Mouse (Mus musculus) liver, embryonic 16.5 days (tissue): ENCODE results near the gene Rab15. TPM values are rescaled to one million over a fixed set of nuclear protein-coding genes. Genes with fewer than 3 reads are reported as not detected.

Source experiments
- ATAC-seq: fragments of 200-750 bp; cut with Nextera tagmentation; 2 replicates; pipeline ENCODE4 v1.8.0; 2017; ENCODE audit warnings: low read depth, mild to moderate bottlenecking, moderate number of reproducible peaks, moderate library complexity
- H3K27ac ChIP-seq: fragments of 300-500 bp; sonication (generic); 2 replicates; pipeline ENCODE4 v1.5.1; 2014; ENCODE audit warnings: mild to moderate bottlenecking, low read length
- H3K27me3 ChIP-seq: fragments of 300-500 bp; sonication (generic); 2 replicates; pipeline ENCODE4 v1.6.1; 2014; ENCODE audit warnings: low read depth, low read length, mixed read lengths; ENCODE audit not compliant: control insufficient read depth, insufficient read depth
- H3K36me3 ChIP-seq: fragments of 300-500 bp; sonication (generic); 2 replicates; pipeline ENCODE4 v1.6.1; 2014; ENCODE audit warnings: mild to moderate bottlenecking; ENCODE audit not compliant: control insufficient read depth, insufficient read depth
- H3K4me1 ChIP-seq: fragments of 300-500 bp; sonication (generic); 2 replicates; pipeline ENCODE4 v1.6.1; 2014; ENCODE audit warnings: low read depth, low read length, mixed read lengths; ENCODE audit not compliant: control insufficient read depth
- H3K4me2 ChIP-seq: fragments of 300-500 bp; sonication (generic); 2 replicates; pipeline ENCODE4 v1.6.1; 2014; ENCODE audit warnings: low read depth, low read length, mixed read lengths
- H3K4me3 ChIP-seq: fragments of 300-500 bp; sonication (generic); 2 replicates; pipeline ENCODE4 v1.5.1; 2014; ENCODE audit warnings: low read depth, mild to moderate bottlenecking, low read length
- H3K9ac ChIP-seq: fragments of 300-500 bp; sonication (generic); 2 replicates; pipeline ENCODE4 v1.6.1; 2014; ENCODE audit warnings: low read depth, low read length
- H3K9me3 ChIP-seq: fragments of 300-500 bp; sonication (generic); replicated peaks from 2 replicates; pipeline ENCODE4 v1.6.1; 2016; ENCODE audit warnings: low read length; ENCODE audit not compliant: control insufficient read depth
- WGBS: fragments of 180-500 bp; shearing (Covaris S2); extraction: QIAGEN DNeasy Blood & Tissue Kit; methylation state at CpG from one replicate; pipeline ENCODE4 v1.1.7; 2014; ENCODE audit not compliant: insufficient replicate concordance; 5-methylcytosine and 5-hydroxymethylcytosine counted together
- polyA plus RNA-seq: library from polyadenylated mRNA; unstranded; fragments of >200 nt; fragmentation: Nextera tagmentation; extraction: Ambion mirVana; gene quantifications from 2 replicates; pipeline ENCODE4 v1.2.1, GENCODE M21; 2015

Gene Rab15
- polyA plus RNA-seq, 1 experiment from 2014 or later = 0.39 TPM

DNA sequence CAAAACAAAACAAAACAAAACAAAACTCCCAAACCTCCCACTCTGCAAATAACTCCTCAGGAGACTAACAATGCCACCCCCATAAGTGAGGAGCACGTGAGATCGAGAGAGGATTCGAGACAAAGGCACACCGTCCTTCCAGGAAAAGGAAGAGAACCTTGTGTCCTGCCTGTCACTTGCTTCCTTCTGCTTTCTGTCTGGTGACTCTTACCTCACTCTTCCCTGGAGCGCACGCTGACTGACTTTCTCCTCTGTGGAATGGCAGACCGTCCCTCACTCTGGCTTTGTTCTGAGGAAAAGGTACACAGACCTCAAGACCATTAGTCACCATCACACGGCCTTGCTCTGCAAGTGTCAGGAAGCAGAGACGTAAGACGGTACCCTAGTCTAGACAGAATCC, 9.2 kb downstream of the Rab15 start:
- Histone ChIP-seq H3K9ac (no peak overlapping the region), H3K27ac (no peak overlapping the region), H3K27me3 (no peaks in the 10 kb centered on the region), H3K4me2 (no peak overlapping the region), H3K4me1 (no peaks in the 10 kb centered on the region), H3K4me3 (no peak overlapping the region), H3K36me3 (no peaks in the 10 kb centered on the region), H3K9me3 (no peaks in the 10 kb centered on the region)
- no peak for ATAC-seq
- WGBS = 21% methylated on average over 10 of the region's 10 CpGs

- Histone ChIP-seq H3K36me3 (no peaks in the 10 kb centered on the region), H3K27ac (no peak overlapping the region), H3K9me3 (no peaks in the 10 kb centered on the region), H3K4me3 (no peak overlapping the region), H3K4me2 (no peak overlapping the region), H3K4me1 (no peaks in the 10 kb centered on the region), H3K9ac (no peak overlapping the region), H3K27me3 (no peaks in the 10 kb centered on the region)
- ATAC-seq = no peak
- WGBS = 66% methylated on average over 4 of the region's 4 CpGs
Measured at GRCm38 (mm10) chr12:76811006-76811405, 11.7 kb downstream of the Rab15 start.

- Histone ChIP-seq H3K27me3 (no peaks in the 10 kb centered on the region), H3K9ac (no peak overlapping the region), H3K4me3 (no peak overlapping the region), H3K4me1 (no peaks in the 10 kb centered on the region), H3K27ac (no peak overlapping the region), H3K4me2 (no peak overlapping the region), H3K36me3 (no peaks in the 10 kb centered on the region), H3K9me3 (no peaks in the 10 kb centered on the region)
- no peak for ATAC-seq
- WGBS = 66% methylated on average over 5 of the region's 5 CpGs
Measured at GRCm38 (mm10) chr12:76810491-76810890, 12.2 kb downstream of the Rab15 start.

- Histone ChIP-seq H3K27me3 (no peaks in the 10 kb centered on the region), H3K4me1 (no peaks in the 10 kb centered on the region), H3K4me2 (no peak overlapping the region), H3K36me3 (no peaks in the 10 kb centered on the region), H3K9ac (no peak overlapping the region), H3K9me3 (no peaks in the 10 kb centered on the region), H3K4me3 (no peak overlapping the region), H3K27ac (no peak overlapping the region)
- no peak for ATAC-seq
- WGBS = 69% methylated on average over 10 of the region's 10 CpGs
Measured at GRCm38 (mm10) chr12:76807796-76808195, 14.9 kb downstream of the Rab15 start.

DNA sequence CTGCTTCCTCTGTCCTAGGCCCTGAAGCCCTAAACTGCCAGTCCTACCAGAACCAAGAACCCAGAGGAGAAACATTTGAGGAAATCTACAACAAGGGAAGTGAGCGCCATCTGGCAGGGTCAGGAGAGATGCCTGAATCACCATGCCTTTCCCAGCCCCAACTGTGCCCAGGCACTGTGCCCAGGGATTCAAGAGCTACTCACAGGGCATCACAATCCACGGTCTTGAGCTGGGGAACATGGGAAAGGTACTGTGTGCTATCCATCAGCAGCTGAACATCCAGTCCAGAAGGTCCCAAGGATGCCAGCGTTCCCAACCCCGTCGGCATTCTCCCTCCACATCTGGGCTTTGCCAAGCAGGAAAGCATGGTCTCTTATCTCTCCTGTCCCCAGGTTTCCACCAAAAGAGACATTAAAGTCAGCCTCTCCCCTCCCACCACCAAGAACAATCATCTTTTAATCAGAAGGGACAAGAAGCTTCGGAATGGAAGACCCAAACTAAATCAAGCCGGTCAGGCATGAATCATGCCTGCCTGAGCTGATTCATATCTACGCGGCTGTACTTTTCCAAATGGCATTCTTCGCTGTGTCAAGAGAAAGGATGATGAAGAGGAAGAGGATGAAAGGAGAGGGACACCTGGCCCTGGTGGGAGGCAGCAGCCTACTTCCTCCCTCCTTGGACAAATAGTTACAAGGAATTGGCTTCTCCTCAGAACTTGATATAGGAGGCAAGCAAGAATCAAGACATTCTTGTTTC, 17.5 kb downstream of the Rab15 start:
- no peak overlapping the region for H3K27ac ChIP-seq
- no peak overlapping the region for H3K4me2 ChIP-seq
- ATAC-seq = no peak
- H3K4me3 ChIP-seq = no peak overlapping the region
- H3K27me3 ChIP-seq = no peaks in the 10 kb centered on the region
- H3K9me3 ChIP-seq = no peaks in the 10 kb centered on the region
- H3K4me1 ChIP-seq = no peaks in the 10 kb centered on the region
- no peak overlapping the region for H3K9ac ChIP-seq
- no peaks in the 10 kb centered on the region for H3K36me3 ChIP-seq
- WGBS = 78% methylated on average over 10 of the region's 10 CpGs

GRCm38 (mm10) chr12:76803700-76804252, 18.9 kb downstream of the Rab15 start:
- no peaks in the 10 kb centered on the region for H3K27me3 ChIP-seq
- no peak overlapping the region for H3K9ac ChIP-seq
- WGBS = 40% methylated on average over 7 of the region's 7 CpGs
- H3K27ac ChIP-seq = no peak overlapping the region
- ATAC-seq = no peak; the same call in 1 of the 2 replicates
- H3K36me3 ChIP-seq = no peaks in the 10 kb centered on the region
- H3K9me3 ChIP-seq = no peaks in the 10 kb centered on the region
- no peaks in the 10 kb centered on the region for H3K4me1 ChIP-seq
- no peak overlapping the region for H3K4me2 ChIP-seq
- no peak overlapping the region for H3K4me3 ChIP-seq

DNA sequence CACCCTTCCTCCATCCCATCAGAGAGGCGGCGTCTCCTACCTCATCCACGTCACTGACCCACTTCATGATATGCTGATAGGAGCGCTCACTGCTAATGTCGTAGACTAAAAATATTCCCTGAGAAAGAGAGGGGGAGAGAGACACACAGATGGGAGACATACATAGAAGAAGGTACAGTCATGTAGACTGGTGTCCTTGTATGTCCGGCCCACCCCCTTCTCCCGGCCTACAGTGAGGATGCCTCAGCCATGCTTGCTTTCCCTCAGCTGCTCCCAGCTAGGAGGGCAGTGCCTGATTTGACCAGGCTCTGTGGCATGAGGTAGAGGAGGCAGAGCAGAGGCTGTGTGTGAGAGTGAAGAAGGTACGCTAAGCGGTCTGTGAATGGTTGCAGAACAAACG, 19.7 kb downstream of the Rab15 start:
- Histone ChIP-seq H3K4me2 (no peak overlapping the region), H3K27ac (no peak overlapping the region), H3K36me3 (no peaks in the 10 kb centered on the region), H3K9ac (no peak overlapping the region), H3K4me1 (no peaks in the 10 kb centered on the region), H3K27me3 (no peaks in the 10 kb centered on the region), H3K4me3 (no peak overlapping the region), H3K9me3 (no peaks in the 10 kb centered on the region)
- ATAC-seq = no peak
- 72% methylated on average over 10 of the region's 10 CpGs for WGBS

DNA sequence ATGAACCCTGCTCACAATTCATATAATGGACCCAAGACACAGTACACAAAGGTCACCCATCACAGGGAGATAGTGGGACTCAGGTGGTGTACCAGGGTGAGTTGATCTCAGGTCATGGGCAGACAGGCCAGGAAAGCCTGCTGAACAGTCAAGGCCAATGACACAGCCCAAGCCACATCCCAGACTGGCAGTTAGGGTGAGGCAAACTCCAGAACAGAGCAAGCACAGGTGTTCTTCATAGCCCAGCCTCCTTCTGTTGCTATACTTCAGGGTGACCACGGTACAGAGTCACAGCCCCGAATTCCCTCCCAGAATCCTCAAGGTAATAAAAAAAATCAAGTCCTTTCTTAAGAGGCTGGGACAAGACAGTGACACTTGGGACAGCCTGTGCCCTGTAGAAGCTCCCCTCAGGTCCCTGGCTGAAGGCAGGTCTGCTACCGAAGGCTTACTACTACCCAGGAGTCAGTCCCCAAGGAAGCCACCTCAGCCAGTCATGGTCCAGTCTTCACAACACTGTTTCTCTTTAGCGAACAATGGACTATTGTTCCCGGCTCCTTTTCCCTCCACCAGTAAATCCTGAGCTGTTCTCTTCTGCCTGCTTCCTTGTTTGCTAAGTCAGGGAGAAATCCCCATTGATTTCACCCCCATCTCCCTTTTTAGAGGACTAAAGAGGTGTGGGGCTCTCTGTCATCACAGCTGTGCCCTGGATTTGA, 24.5 kb downstream of the Rab15 start:
- H3K4me1 ChIP-seq = no peaks in the 10 kb centered on the region
- H3K4me2 ChIP-seq = no peak overlapping the region
- H3K27me3 ChIP-seq = no peaks in the 10 kb centered on the region; the same call in 1 of the 2 replicates
- no peaks in the 10 kb centered on the region for H3K9me3 ChIP-seq
- no peak overlapping the region for H3K9ac ChIP-seq
- ATAC-seq = no peak
- no peak overlapping the region for H3K27ac ChIP-seq
- no peak overlapping the region for H3K4me3 ChIP-seq
- WGBS = 49% methylated on average over 5 of the region's 5 CpGs
- H3K36me3 ChIP-seq = no peaks in the 10 kb centered on the region

DNA sequence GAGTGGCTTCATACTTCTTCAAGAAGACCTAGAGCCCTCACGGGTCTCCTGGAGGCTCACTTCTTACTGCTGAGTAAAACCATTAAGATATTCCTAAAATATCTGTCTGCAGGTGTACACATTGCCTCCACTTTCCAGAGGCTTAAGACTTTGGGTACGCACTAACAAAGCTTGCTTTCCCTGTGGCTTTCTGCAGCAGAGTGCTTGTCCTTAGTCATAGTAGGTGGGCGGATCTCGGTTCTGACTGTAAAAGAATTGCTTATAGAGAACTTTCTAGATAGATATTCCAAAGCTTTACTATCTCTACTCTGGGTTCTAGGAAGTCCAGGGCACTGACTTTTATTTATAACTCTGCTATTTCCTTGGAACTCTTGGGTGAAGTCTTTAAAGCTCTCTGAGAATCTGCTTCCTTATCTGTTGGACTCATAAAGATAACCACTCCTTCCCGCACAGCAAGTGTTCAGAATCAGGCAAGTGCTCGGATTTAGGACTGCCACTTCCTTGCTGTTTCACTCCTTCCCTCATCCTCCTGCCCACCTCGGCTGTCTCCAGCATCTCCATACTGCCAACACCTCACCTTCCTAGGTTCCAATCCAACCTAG, 25.7 kb downstream of the Rab15 start:
- WGBS = 48% methylated on average over 7 of the region's 7 CpGs
- ATAC-seq = no peak

More for the DNA sequence above, 25.7 kb downstream of the Rab15 start:
- Histone ChIP-seq H3K4me1 (no peaks in the 10 kb centered on the region), H3K36me3 (no peaks in the 10 kb centered on the region), H3K4me3 (no peak overlapping the region), H3K4me2 (no peak overlapping the region), H3K27ac (no peak overlapping the region), H3K9ac (no peak overlapping the region), H3K9me3 (no peaks in the 10 kb centered on the region), H3K27me3 (no peaks in the 10 kb centered on the region; the same call in 1 of the 2 replicates)
